Mouse (Mus musculus) macrophage (primary cell): Measurements from ENCODE around the gene Mmp9. TPM values are rescaled to one million over a fixed set of nuclear protein-coding genes. Genes with fewer than 3 reads are reported as not detected.

Source experiments
- H3K27ac ChIP-seq: fragments of 350-480 bp; formaldehyde crosslinking; 2 replicates; pipeline ENCODE4 v1.9.0; 2021
- H3K36me3 ChIP-seq: fragments of 350-480 bp; formaldehyde crosslinking; 2 replicates; pipeline ENCODE4 v1.9.0; 2021; ENCODE audit errors: inconsistent target
- H3K4me3 ChIP-seq: fragments of 350-480 bp; formaldehyde crosslinking; 2 replicates; pipeline ENCODE4 v1.9.0; 2021; ENCODE audit errors: inconsistent target
- H3K79me2 ChIP-seq: fragments of 350-480 bp; formaldehyde crosslinking; 2 replicates; pipeline ENCODE4 v1.9.0; 2021; ENCODE audit errors: inconsistent target
- WGBS: methylation state at CpG from one replicate; pipeline ENCODE4 v1.1.7; 2026; ENCODE audit warnings: inconsistent platforms; ENCODE audit not compliant: missing documents; 5-methylcytosine and 5-hydroxymethylcytosine counted together
- polyA plus RNA-seq: library from polyadenylated mRNA; stranded (reverse); fragments of 250-400 nt; gene quantifications from 3 replicates; pipeline ENCODE4 v1.2.4, GENCODE M21; 2018; ENCODE audit warnings: inconsistent platforms

Mmp9 gene
- polyA plus RNA-seq, 1 experiment from 2014 or later, result 2.2 TPM

- Histone ChIP-seq H3K36me3 (no peaks in the 10 kb centered on the region), H3K27ac (no peak overlapping the region), H3K4me3 (no peak overlapping the region), H3K79me2 (no peaks in the 10 kb centered on the region)
- 18% methylated on average over 5 of the region's 5 CpGs for WGBS
Measured at GRCm38 (mm10) chr2:164972646-164973045, 32.1 kb downstream of the Mmp9 start.

DNA sequence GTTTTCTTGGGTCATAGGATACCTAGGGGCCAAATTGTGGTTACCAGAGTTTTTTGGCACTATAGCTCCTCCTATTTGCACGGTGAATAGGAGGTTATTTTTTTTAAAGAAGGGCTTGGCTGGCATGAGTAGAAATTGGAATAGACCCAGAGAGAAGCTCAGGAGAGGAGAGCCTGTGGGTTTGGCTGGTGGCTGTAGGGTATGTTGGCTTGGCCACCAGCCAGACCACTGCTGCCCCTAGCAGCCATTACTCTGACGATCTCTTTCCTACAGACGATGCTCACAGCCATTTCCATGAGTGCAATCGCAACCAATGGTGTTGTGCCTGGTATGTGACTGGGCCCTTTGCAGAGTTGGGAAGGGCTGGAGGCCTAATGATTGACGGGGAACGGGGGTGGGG lies 35.0 kb downstream of the Mmp9 start:
- 43% methylated on average over 6 of the region's 6 CpGs for WGBS
- Histone ChIP-seq H3K79me2 (no peaks in the 10 kb centered on the region), H3K4me3 (no peak overlapping the region), H3K36me3 (no peaks in the 10 kb centered on the region), H3K27ac (no peak overlapping the region)

- H3K36me3 ChIP-seq, result no peaks in the 10 kb centered on the region
- WGBS, result 32% methylated on average over 7 of the region's 7 CpGs
- H3K79me2 ChIP-seq, result no peaks in the 10 kb centered on the region
- no peak overlapping the region for H3K27ac ChIP-seq
- H3K4me3 ChIP-seq, result no peak overlapping the region
Measured at GRCm38 (mm10) chr2:164979749-164980148, 39.2 kb downstream of the Mmp9 start.

- 86% methylated on average over 6 of the region's 6 CpGs for WGBS
- H3K79me2 ChIP-seq, result no peaks in the 10 kb centered on the region
- H3K36me3 ChIP-seq, result no peaks in the 10 kb centered on the region
- no peak overlapping the region for H3K27ac ChIP-seq
- H3K4me3 ChIP-seq, result no peak overlapping the region
Measured at GRCm38 (mm10) chr2:164985962-164986361, 45.4 kb downstream of the Mmp9 start.

DNA sequence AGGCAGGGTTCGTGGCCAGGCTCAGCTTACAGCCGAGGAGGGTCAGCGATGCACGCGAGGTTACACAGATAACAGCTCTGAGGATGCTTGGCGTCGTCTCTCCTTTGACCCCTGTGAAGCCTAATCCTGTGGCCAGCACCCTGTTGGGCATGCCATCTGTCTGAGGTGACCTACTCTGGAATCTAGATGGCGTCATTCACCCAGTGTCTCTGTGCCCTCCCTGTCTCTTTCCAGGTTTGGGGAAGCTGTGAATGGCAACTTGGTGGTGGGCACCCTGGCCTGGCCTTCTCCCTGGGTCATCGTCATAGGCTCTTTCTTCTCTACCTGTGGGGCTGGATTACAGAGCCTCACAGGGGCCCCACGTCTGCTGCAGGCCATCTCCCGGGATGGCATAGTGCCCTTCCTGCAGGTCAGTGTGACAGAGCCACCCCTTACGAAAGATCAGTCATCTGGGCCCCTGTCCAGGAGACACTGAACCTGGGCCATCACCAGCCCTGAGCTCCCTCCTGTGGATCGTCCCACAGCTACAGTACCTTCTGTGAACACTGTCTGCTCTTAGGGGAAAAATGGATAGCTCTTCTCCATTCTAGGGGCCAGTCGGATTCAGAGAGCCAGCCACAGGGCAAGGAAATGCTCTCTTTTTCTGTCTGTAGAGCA lies 45.9 kb downstream of the Mmp9 start:
- no peak overlapping the region for H3K4me3 ChIP-seq
- H3K27ac ChIP-seq, result no peak overlapping the region
- WGBS, result 86% methylated on average over 14 of the region's 14 CpGs
- no peaks in the 10 kb centered on the region for H3K36me3 ChIP-seq
- H3K79me2 ChIP-seq, result no peaks in the 10 kb centered on the region

- no peaks in the 10 kb centered on the region for H3K36me3 ChIP-seq
- H3K27ac ChIP-seq, result no peak overlapping the region
- H3K4me3 ChIP-seq, result no peak overlapping the region
- H3K79me2 ChIP-seq, result no peaks in the 10 kb centered on the region
- 41% methylated on average over 13 of the region's 13 CpGs for WGBS
Measured at GRCm38 (mm10) chr2:164988777-164989176, 48.2 kb downstream of the Mmp9 start.

- Histone ChIP-seq H3K79me2 (no peaks in the 10 kb centered on the region), H3K36me3 (no peaks in the 10 kb centered on the region), H3K4me3 (no peak overlapping the region), H3K27ac (no peak overlapping the region)
- WGBS, result 72% methylated on average over 3 of the region's 3 CpGs
Measured at GRCm38 (mm10) chr2:164991111-164991510, 50.5 kb downstream of the Mmp9 start.

GRCm38 (mm10) chr2:164991808-164992207 lies 51.2 kb downstream of the Mmp9 start:
- no peak overlapping the region for H3K27ac ChIP-seq
- WGBS, result 52% methylated on average over 10 of the region's 10 CpGs
- H3K4me3 ChIP-seq, result no peak overlapping the region
- no peaks in the 10 kb centered on the region for H3K36me3 ChIP-seq
- H3K79me2 ChIP-seq, result no peaks in the 10 kb centered on the region

GRCm38 (mm10) chr2:164994156-164994555 lies 53.6 kb downstream of the Mmp9 start:
- no peaks in the 10 kb centered on the region for H3K79me2 ChIP-seq
- H3K4me3 ChIP-seq, result no peak overlapping the region
- WGBS, result 90% methylated on average over 11 of the region's 11 CpGs
- H3K36me3 ChIP-seq, result no peaks in the 10 kb centered on the region
- no peak overlapping the region for H3K27ac ChIP-seq

DNA sequence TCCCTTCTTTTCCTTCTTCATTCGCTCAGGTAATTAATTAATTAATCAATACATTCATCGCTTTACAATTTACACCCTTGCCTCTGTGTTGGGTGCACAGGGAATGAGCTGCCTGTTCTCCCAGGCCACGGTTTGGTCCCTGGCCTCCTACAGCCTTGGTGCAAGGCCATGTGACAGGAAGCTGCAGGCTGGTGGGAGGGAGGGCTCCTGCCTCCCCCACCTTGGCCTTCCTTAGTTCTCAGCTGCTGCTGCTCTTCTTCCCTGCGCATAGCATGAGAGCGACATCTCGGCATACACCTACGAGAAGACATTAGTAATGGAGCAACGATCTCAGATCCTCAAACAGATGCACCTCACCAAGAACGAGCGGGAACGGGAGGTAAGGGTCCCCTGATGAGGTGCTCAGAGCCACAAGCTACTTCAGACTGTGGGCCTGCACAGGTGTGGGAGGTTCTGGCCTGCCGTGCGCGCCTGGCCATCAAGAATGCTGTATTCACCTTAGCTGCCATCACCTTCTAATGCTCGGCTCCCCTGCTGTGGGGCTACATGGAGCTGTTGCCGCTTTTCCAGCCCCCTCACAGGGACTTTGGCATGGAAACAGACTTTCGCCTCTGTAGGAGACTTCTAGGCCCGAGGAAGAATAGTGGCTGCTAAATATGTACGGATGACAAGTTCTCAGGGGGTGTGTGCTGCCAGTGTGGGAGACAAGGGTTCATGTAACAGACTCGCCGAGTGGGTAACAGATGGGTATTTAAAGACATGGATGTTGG lies 54.3 kb downstream of the Mmp9 start:
- Histone ChIP-seq H3K79me2 (no peaks in the 10 kb centered on the region), H3K4me3 (no peak overlapping the region), H3K36me3 (peaks cover 3% of the 10 kb centered on the region; the same call in 1 of the 2 replicates), H3K27ac (no peak overlapping the region)
- 61% methylated on average over 21 of the region's 21 CpGs for WGBS

DNA sequence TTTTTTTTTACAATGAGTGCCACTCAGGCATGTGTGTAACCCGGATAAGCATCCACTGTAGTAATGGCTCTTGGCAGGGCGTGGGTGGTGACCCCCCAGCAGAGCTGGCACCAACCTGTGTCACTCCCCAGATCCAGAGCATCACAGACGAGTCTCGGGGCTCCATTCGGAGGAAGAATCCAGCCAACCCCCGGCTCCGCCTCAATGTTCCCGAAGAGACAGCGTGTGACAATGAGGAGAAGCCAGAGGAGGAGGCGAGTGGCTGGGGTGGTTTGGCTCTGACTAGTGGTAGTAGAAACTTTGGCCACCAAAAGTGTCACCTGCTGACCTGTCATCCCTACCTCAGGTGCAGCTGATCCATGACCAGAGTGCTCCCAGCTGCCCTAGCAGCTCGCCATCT lies 55.4 kb downstream of the Mmp9 start:
- H3K4me3 ChIP-seq, result no peak overlapping the region
- no peak overlapping the region for H3K27ac ChIP-seq
- peaks cover 14% of the 10 kb centered on the region for H3K36me3 ChIP-seq
- no peaks in the 10 kb centered on the region for H3K79me2 ChIP-seq
- WGBS, result 86% methylated on average over 11 of the region's 11 CpGs

DNA sequence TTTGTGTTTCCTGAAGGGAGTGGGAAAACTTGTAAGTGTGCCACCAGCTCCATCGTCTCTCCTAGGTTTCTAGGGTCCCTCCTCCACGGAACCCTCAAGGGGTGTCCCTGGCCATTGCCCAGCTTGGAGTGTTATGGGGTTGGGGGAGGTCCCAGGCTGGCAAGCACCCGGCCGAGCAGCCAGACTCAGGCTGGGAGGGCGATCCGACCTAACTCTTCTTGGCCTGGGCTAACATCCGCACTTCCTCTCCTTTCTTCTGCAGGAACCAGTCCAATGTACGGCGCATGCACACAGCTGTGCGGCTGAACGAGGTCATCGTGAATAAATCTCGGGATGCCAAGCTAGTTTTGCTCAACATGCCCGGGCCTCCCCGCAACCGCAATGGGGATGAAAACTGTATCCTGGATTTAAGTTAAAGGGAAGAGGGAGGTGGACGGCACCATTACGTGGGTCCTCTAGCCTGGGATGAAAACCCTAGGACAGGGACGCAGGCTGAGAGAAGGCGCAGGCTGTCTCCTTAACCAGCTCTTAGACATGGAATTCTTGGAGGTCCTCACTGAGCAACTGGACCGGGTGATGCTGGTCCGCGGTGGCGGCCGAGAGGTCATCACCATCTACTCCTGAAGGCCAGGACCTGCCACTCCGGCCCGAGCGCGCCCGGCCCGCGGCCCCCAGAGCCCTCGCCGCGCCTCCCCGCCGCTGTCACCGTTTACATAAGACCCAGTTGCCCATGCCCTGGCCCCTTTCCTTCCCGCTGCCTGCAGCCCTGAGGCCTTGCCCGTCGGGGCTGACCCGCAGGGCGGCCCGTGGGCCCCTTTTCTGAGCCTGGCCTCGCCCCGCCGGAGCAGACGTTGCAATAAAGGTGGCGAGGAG lies 56.5 kb downstream of the Mmp9 start:
- no peak overlapping the region for H3K4me3 ChIP-seq
- H3K27ac ChIP-seq, result no peak overlapping the region
- 8% methylated on average over 47 of the region's 49 CpGs for WGBS
- peaks cover 25% of the 10 kb centered on the region for H3K36me3 ChIP-seq
- no peaks in the 10 kb centered on the region for H3K79me2 ChIP-seq

- Histone ChIP-seq H3K79me2 (no peaks in the 10 kb centered on the region), H3K4me3 (no peak overlapping the region), H3K27ac (no peak overlapping the region), H3K36me3 (peaks cover 33% of the 10 kb centered on the region)
- WGBS, result 5% methylated on average over 52 of the region's 52 CpGs
Measured at GRCm38 (mm10) chr2:164997721-164998428, 57.3 kb downstream of the Mmp9 start.

DNA sequence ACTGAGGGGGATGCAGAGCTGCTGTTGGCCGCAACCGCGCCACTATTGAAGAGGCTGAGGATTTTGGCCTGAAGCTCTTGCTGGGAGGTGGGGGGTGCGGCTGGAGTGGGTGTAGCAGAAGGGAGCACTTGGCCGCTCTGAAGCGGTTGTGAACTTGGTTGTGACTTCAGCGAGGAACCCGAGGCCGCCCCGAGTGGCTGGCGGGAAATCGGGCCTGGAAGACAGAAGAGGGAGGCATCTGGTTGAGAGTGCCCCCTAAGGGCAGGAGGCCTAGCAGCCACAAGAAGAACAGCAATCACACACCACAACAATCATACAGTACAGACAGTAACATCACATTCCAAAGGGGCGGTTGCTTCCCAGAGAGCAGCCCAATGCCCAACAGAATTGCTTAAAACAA lies 61.4 kb downstream of the Mmp9 start:
- Histone ChIP-seq H3K36me3 (peaks cover 62% of the 10 kb centered on the region), H3K79me2 (no peaks in the 10 kb centered on the region), H3K4me3 (no peak overlapping the region), H3K27ac (no peak overlapping the region)
- 93% methylated on average over 13 of the region's 13 CpGs for WGBS
